Mouse (Mus musculus): ENCODE results near the gene Hdlbp.

- TF ChIP-seq HCFC1 (IDR thresholded peaks at IDR 0.05; ENCODE audit: borderline replicate concordance, insufficient read depth, low read length) (no peak), ZNF384 (IDR thresholded peaks at IDR 0.05; ENCODE audit: low read depth, low read length) (no peak), ZC3H11A (IDR thresholded peaks at IDR 0.05; ENCODE audit: borderline replicate concordance, low read depth, low read length) (no peak), MAFK (IDR thresholded peaks at IDR 0.05; ENCODE audit: insufficient read depth, low read depth, low read length) (no peak), CHD2 (IDR thresholded peaks at IDR 0.05; ENCODE audit: low read depth, low read length) (no peak)
These were observed 77.2 kb downstream of the Hdlbp start for GRCm38 (mm10) chr1:93401191-93402052.

Measured in ES-E14 (cell line).